Mouse (Mus musculus): ENCODE results near the gene Sun5. TPM values are rescaled to one million over a fixed set of nuclear protein-coding genes. Genes with fewer than 3 reads are reported as not detected.
"Not testable (repeated sequence)": the region's sequence is repeated elsewhere in the genome, so short reads cannot be mapped to it uniquely, and the experiment has no call there.

The Sun5 gene
- total RNA-seq (2021): not detected
- long read RNA-seq, experiment 1: 0 reads
- long read RNA-seq, experiment 2: 0 reads

GRCm38 (mm10) chr2:153870984-153871383 is at the start of gene Sun5:
Sun5 (minus strand) TSS chr2:153871084.
- no peak for DNase-seq

- no peak for DNase-seq
Observed at GRCm38 (mm10) chr2:153917930-153918329, 47.0 kb upstream of the Sun5 start, which contains the start of gene Bpifb3. Bpifb3 (plus strand) TSS chr2:153918230.

- DNase-seq: peak; percentile 36
Observed at GRCm38 (mm10) chr2:153914151-153914550, 43.3 kb upstream of the Sun5 start.

- no peak for DNase-seq
Observed at GRCm38 (mm10) chr2:153906626-153907025, 35.7 kb upstream of the Sun5 start.

GRCm38 (mm10) chr2:153902726-153903125 is 31.8 kb upstream of the Sun5 start:
- DNase-seq: no peak

GRCm38 (mm10) chr2:153900088-153900487 is 29.2 kb upstream of the Sun5 start, which contains the start of gene Bpifb6:
Bpifb6 (plus strand) TSS chr2:153900388.
- no peak for DNase-seq

GRCm38 (mm10) chr2:153899111-153899510 is 28.2 kb upstream of the Sun5 start:
- DNase-seq: no peak

- no peak for DNase-seq
Observed at GRCm38 (mm10) chr2:153874745-153875144, 3.9 kb upstream of the Sun5 start, which contains the start of gene Bpifb2. Bpifb2 (plus strand) TSS chr2:153875045.

- DNase-seq: no peak
Observed at GRCm38 (mm10) chr2:153861960-153862359, 8.9 kb downstream of the Sun5 start.

GRCm38 (mm10) chr2:153860715-153861114 is 10.2 kb downstream of the Sun5 start:
- DNase-seq: no peak

- no peak for DNase-seq
Observed at GRCm38 (mm10) chr2:153860315-153860714, 10.6 kb downstream of the Sun5 start.

GRCm38 (mm10) chr2:153859581-153859980 is 11.3 kb downstream of the Sun5 start:
- no peak for DNase-seq

- no peak for DNase-seq
Observed at GRCm38 (mm10) chr2:153853544-153853943, 17.3 kb downstream of the Sun5 start.

GRCm38 (mm10) chr2:153851030-153851360 is 19.9 kb downstream of the Sun5 start:
- DNase-seq: peak; percentile 24

GRCm38 (mm10) chr2:153850351-153851029 is 20.4 kb downstream of the Sun5 start:
- no peak for DNase-seq

GRCm38 (mm10) chr2:153848389-153848788 is 22.5 kb downstream of the Sun5 start:
- DNase-seq: no peak

GRCm38 (mm10) chr2:153842854-153843253 is 28.0 kb downstream of the Sun5 start:
- DNase-seq: no peak

- no peak for DNase-seq
Observed at GRCm38 (mm10) chr2:153833291-153833690, 37.6 kb downstream of the Sun5 start.

- DNase-seq: no peak
Observed at GRCm38 (mm10) chr2:153828704-153829103, 42.2 kb downstream of the Sun5 start.

GRCm38 (mm10) chr2:153827171-153827830 is 43.6 kb downstream of the Sun5 start:
- DNase-seq: no peak

- DNase-seq: not testable (repeated sequence)
Observed at GRCm38 (mm10) chr2:153825900-153826299, 45.0 kb downstream of the Sun5 start.

- DNase-seq: no peak
Observed at GRCm38 (mm10) chr2:153824593-153824992, 46.3 kb downstream of the Sun5 start.

GRCm38 (mm10) chr2:153822005-153822543 is 48.8 kb downstream of the Sun5 start:
- no peak for DNase-seq
